Mouse (Mus musculus) heart, embryonic 15.5 days (tissue): ENCODE measurements around the gene Serpinf2. TPM values are rescaled to one million over a fixed set of nuclear protein-coding genes. Genes with fewer than 3 reads are reported as not detected.

Source experiments
- ATAC-seq: fragments of 200-750 bp; cut with Nextera tagmentation; replicated peaks from 2 replicates; pipeline ENCODE4 v1.8.0; 2017; ENCODE audit warnings: low read depth, moderate TSS enrichment; ENCODE audit not compliant: insufficient number of reproducible peaks, insufficient read depth, low FRiP score
- H3K27ac ChIP-seq: fragments of 300-500 bp; sonication (generic); 2 replicates; pipeline ENCODE4 v1.5.1; 2015; ENCODE audit warnings: mild to moderate bottlenecking, inconsistent platforms
- H3K27me3 ChIP-seq: fragments of 300-500 bp; sonication (generic); 2 replicates; pipeline ENCODE4 v1.6.1; 2015; ENCODE audit warnings: inconsistent platforms
- H3K36me3 ChIP-seq: fragments of 300-500 bp; sonication (generic); 2 replicates; pipeline ENCODE4 v1.6.1; 2015; ENCODE audit warnings: mild to moderate bottlenecking, inconsistent platforms
- H3K4me1 ChIP-seq: fragments of 300-500 bp; sonication (generic); replicated peaks from 2 replicates; pipeline ENCODE4 v1.6.1; 2015; ENCODE audit warnings: inconsistent platforms
- H3K4me2 ChIP-seq: fragments of 300-500 bp; sonication (generic); 2 replicates; pipeline ENCODE4 v1.6.1; 2015; ENCODE audit warnings: inconsistent platforms, mild to moderate bottlenecking, moderate library complexity
- H3K4me3 ChIP-seq: fragments of 300-500 bp; sonication (generic); 2 replicates; pipeline ENCODE4 v1.5.1; 2015; ENCODE audit warnings: mild to moderate bottlenecking, inconsistent platforms
- H3K9ac ChIP-seq: fragments of 300-500 bp; sonication (generic); 2 replicates; pipeline ENCODE4 v1.6.1; 2015; ENCODE audit warnings: mild to moderate bottlenecking, inconsistent platforms
- H3K9me3 ChIP-seq: fragments of 300-500 bp; sonication (generic); replicated peaks from 2 replicates; pipeline ENCODE4 v1.6.1; 2016; ENCODE audit warnings: inconsistent platforms
- WGBS: fragments of 180-500 bp; shearing (Covaris S2); methylation state at CpG from one replicate; pipeline ENCODE4 v1.1.7; 2015; ENCODE audit warnings: mixed read lengths; 5-methylcytosine and 5-hydroxymethylcytosine counted together
- polyA plus RNA-seq: library from polyadenylated mRNA; unstranded; fragments of >200 nt; fragmentation: Nextera tagmentation; extraction: Ambion mirVana; gene quantifications from 2 replicates; pipeline ENCODE4 v1.2.1, GENCODE M21; 2015

The Serpinf2 gene
- polyA plus RNA-seq, 1 experiment from 2014 or later, result 0.35 TPM

- no peak overlapping the region for H3K4me3 ChIP-seq
- H3K36me3 ChIP-seq, result peaks cover 17% of the 10 kb centered on the region; the same call in 1 of the 2 replicates
- no peaks in the 10 kb centered on the region for H3K9me3 ChIP-seq
- H3K27me3 ChIP-seq, result no peaks in the 10 kb centered on the region
- peaks cover 19% of the 10 kb centered on the region for H3K4me1 ChIP-seq
- no peak for ATAC-seq
- WGBS, result 74% methylated on average over 8 of the region's 8 CpGs
- H3K9ac ChIP-seq, result no peak overlapping the region
- no peak overlapping the region for H3K4me2 ChIP-seq
- no peak overlapping the region for H3K27ac ChIP-seq
Measured at GRCm38 (mm10) chr11:75450304-75450908, 11.0 kb upstream of the Serpinf2 start.

- WGBS, result 55% methylated on average over 7 of the region's 7 CpGs
- H3K27ac ChIP-seq, result no peak overlapping the region
- no peak overlapping the region for H3K9ac ChIP-seq
- H3K4me3 ChIP-seq, result no peak overlapping the region
- H3K4me1 ChIP-seq, result peaks cover 12% of the 10 kb centered on the region
- H3K9me3 ChIP-seq, result no peaks in the 10 kb centered on the region
- H3K36me3 ChIP-seq, result peaks cover 17% of the 10 kb centered on the region; the same call in 1 of the 2 replicates
- H3K27me3 ChIP-seq, result no peaks in the 10 kb centered on the region
- no peak for ATAC-seq
- no peak overlapping the region for H3K4me2 ChIP-seq
Measured at GRCm38 (mm10) chr11:75449695-75450094, 10.3 kb upstream of the Serpinf2 start.

- no peak overlapping the region for H3K4me3 ChIP-seq
- 82% methylated on average over 3 of the region's 3 CpGs for WGBS
- no peak overlapping the region for H3K27ac ChIP-seq
- no peak overlapping the region for H3K4me2 ChIP-seq
- peaks cover 5% of the 10 kb centered on the region for H3K4me1 ChIP-seq
- H3K9ac ChIP-seq, result no peak overlapping the region
- no peak for ATAC-seq
- H3K27me3 ChIP-seq, result no peaks in the 10 kb centered on the region
- H3K36me3 ChIP-seq, result peaks cover 17% of the 10 kb centered on the region; the same call in 1 of the 2 replicates
- H3K9me3 ChIP-seq, result no peaks in the 10 kb centered on the region
Measured at GRCm38 (mm10) chr11:75448575-75448974, 9.2 kb upstream of the Serpinf2 start.

- Histone ChIP-seq H3K27ac (no peak overlapping the region), H3K4me1 (no peaks in the 10 kb centered on the region), H3K9me3 (no peaks in the 10 kb centered on the region), H3K4me3 (no peak overlapping the region), H3K27me3 (no peaks in the 10 kb centered on the region), H3K9ac (no peak overlapping the region), H3K36me3 (peaks cover 26% of the 10 kb centered on the region; the same call in 1 of the 2 replicates), H3K4me2 (no peak overlapping the region)
- 71% methylated on average over 8 of the region's 8 CpGs for WGBS
- no peak for ATAC-seq
Measured at GRCm38 (mm10) chr11:75443711-75444110, 4.3 kb upstream of the Serpinf2 start.

- 90% methylated on average over 16 of the region's 16 CpGs for WGBS
- 0 out of 2 replicates have a peak, but pooled peaks cover 3% of the 10 kb centered on the region for H3K4me1 ChIP-seq
- H3K9ac ChIP-seq, result no peak overlapping the region
- no peak for ATAC-seq
- H3K9me3 ChIP-seq, result no peaks in the 10 kb centered on the region
- no peaks in the 10 kb centered on the region for H3K27me3 ChIP-seq
- peaks cover 11% of the 10 kb centered on the region; the same call in 1 of the 2 replicates for H3K36me3 ChIP-seq
- no peak overlapping the region for H3K4me2 ChIP-seq
- no peak overlapping the region for H3K27ac ChIP-seq
- no peak overlapping the region for H3K4me3 ChIP-seq
Measured at GRCm38 (mm10) chr11:75441601-75442000, 2.2 kb upstream of the Serpinf2 start.

GRCm38 (mm10) chr11:75441034-75441433 lies 1.6 kb upstream of the Serpinf2 start:
- 82% methylated on average over 7 of the region's 7 CpGs for WGBS
- no peak for ATAC-seq

GRCm38 (mm10) chr11:75439951-75440350 lies 560 bp upstream of the Serpinf2 start:
- H3K4me3 ChIP-seq, result no peak overlapping the region
- no peaks in the 10 kb centered on the region for H3K27me3 ChIP-seq
- no peak overlapping the region for H3K4me2 ChIP-seq
- peaks cover 9% of the 10 kb centered on the region; the same call in 1 of the 2 replicates for H3K36me3 ChIP-seq
- WGBS, result 87% methylated on average over 3 of the region's 3 CpGs
- no peaks in the 10 kb centered on the region for H3K9me3 ChIP-seq
- H3K4me1 ChIP-seq, result 0 out of 2 replicates have a peak, but pooled peaks cover 3% of the 10 kb centered on the region
- H3K27ac ChIP-seq, result no peak overlapping the region
- ATAC-seq, result no peak
- H3K9ac ChIP-seq, result no peak overlapping the region

More at GRCm38 (mm10) chr11:75441034-75441433, 1.6 kb upstream of the Serpinf2 start:
- no peak overlapping the region for H3K9ac ChIP-seq
- H3K4me3 ChIP-seq, result no peak overlapping the region
- H3K27me3 ChIP-seq, result no peaks in the 10 kb centered on the region
- no peaks in the 10 kb centered on the region for H3K9me3 ChIP-seq
- no peak overlapping the region for H3K4me2 ChIP-seq
- no peak overlapping the region for H3K27ac ChIP-seq
- H3K36me3 ChIP-seq, result peaks cover 9% of the 10 kb centered on the region; the same call in 1 of the 2 replicates
- H3K4me1 ChIP-seq, result 0 out of 2 replicates have a peak, but pooled peaks cover 3% of the 10 kb centered on the region

- H3K27ac ChIP-seq, result no peak overlapping the region
- 88% methylated on average over 3 of the region's 3 CpGs for WGBS
- ATAC-seq, result no peak
- H3K9me3 ChIP-seq, result no peaks in the 10 kb centered on the region
- no peak overlapping the region for H3K4me3 ChIP-seq
- no peak overlapping the region for H3K9ac ChIP-seq
- H3K4me1 ChIP-seq, result 0 out of 2 replicates have a peak, but pooled peaks cover 3% of the 10 kb centered on the region
- H3K27me3 ChIP-seq, result no peaks in the 10 kb centered on the region
- no peak overlapping the region for H3K4me2 ChIP-seq
- peaks cover 9% of the 10 kb centered on the region; the same call in 1 of the 2 replicates for H3K36me3 ChIP-seq
Measured at GRCm38 (mm10) chr11:75438804-75439203, 587 bp downstream of the Serpinf2 start.

- H3K27ac ChIP-seq, result no peak overlapping the region
- H3K4me3 ChIP-seq, result no peak overlapping the region
- no peaks in the 10 kb centered on the region for H3K9me3 ChIP-seq
- peaks cover 9% of the 10 kb centered on the region; the same call in 1 of the 2 replicates for H3K36me3 ChIP-seq
- 78% methylated on average over 13 of the region's 13 CpGs for WGBS
- H3K4me2 ChIP-seq, result no peak overlapping the region
- no peaks in the 10 kb centered on the region for H3K27me3 ChIP-seq
- ATAC-seq, result no peak
- no peak overlapping the region for H3K9ac ChIP-seq
- 0 out of 2 replicates have a peak, but pooled peaks cover 3% of the 10 kb centered on the region for H3K4me1 ChIP-seq
Measured at GRCm38 (mm10) chr11:75438194-75438593, 1.2 kb downstream of the Serpinf2 start.

GRCm38 (mm10) chr11:75434138-75434537 lies 5.3 kb downstream of the Serpinf2 start:
- WGBS, result 87% methylated on average over 5 of the region's 5 CpGs
- Histone ChIP-seq H3K36me3 (no peaks in the 10 kb centered on the region), H3K4me2 (no peak overlapping the region), H3K4me3 (no peak overlapping the region), H3K9me3 (no peaks in the 10 kb centered on the region), H3K27me3 (no peaks in the 10 kb centered on the region), H3K9ac (no peak overlapping the region), H3K27ac (no peak overlapping the region), H3K4me1 (0 out of 2 replicates have a peak, but pooled peaks cover 3% of the 10 kb centered on the region)
- ATAC-seq, result no peak

GRCm38 (mm10) chr11:75431307-75431706 lies 8.1 kb downstream of the Serpinf2 start:
- no peak for ATAC-seq
- no peak overlapping the region for H3K9ac ChIP-seq
- H3K4me2 ChIP-seq, result no peak overlapping the region
- H3K27me3 ChIP-seq, result no peaks in the 10 kb centered on the region
- no peaks in the 10 kb centered on the region for H3K9me3 ChIP-seq
- H3K4me3 ChIP-seq, result no peak overlapping the region
- WGBS, result 80% methylated on average over 11 of the region's 11 CpGs
- H3K27ac ChIP-seq, result no peak overlapping the region
- no peaks in the 10 kb centered on the region for H3K36me3 ChIP-seq
- H3K4me1 ChIP-seq, result no peaks in the 10 kb centered on the region
